Mouse (Mus musculus) MEL (cell line): ENCODE data around the gene Rabep1.
A peak's percentile ranks its signal among the peaks of the same experiment; 100 is the strongest.

Experiments used
- CTCF ChIP-seq, 3 experiments: IDR thresholded peaks in 2 of 3; conservative IDR thresholded peaks in 1 of 3; 2 replicates each; pipeline ENCODE4 v1.5.1; 2011 to 2012; ENCODE audit warnings: low read length in 3 of 3, low read depth in 2 of 3, mild to moderate bottlenecking in 2 of 3, improper control_type of control experiment in 1 of 3, inconsistent platforms in 1 of 3, mixed read lengths in 1 of 3, moderate library complexity in 1 of 3; ENCODE audit not compliant: control insufficient read depth in 1 of 3, insufficient read depth in 1 of 3, poor library complexity in 1 of 3, severe bottlenecking in 1 of 3
- EP300 ChIP-seq, 2 experiments: IDR thresholded peaks; 2 replicates each; pipeline ENCODE4 v1.6.1; 2011; ENCODE audit warnings: improper control_type of control experiment in 2 of 2, low read length in 2 of 2, low read depth in 1 of 2, mild to moderate bottlenecking in 1 of 2
- ETS1 ChIP-seq: IDR thresholded peaks from 2 replicates; pipeline ENCODE4 v1.6.1; 2012; ENCODE audit warnings: low read depth, mild to moderate bottlenecking, inconsistent platforms, low read length, improper control_type of control experiment, moderate library complexity
- GATA1 ChIP-seq: IDR thresholded peaks from 2 replicates; pipeline ENCODE4 v1.6.1; 2011; ENCODE audit warnings: low read depth, low read length, improper control_type of control experiment
- MYC ChIP-seq: IDR thresholded peaks from 2 replicates; pipeline ENCODE4 v1.6.1; 2011; ENCODE audit warnings: low read depth, mild to moderate bottlenecking, low read length, improper control_type of control experiment, moderate library complexity
- POLR2A ChIP-seq, 2 experiments: IDR thresholded peaks; 2 replicates each; pipeline ENCODE4 v1.6.1; 2011 to 2012; ENCODE audit warnings: low read length in 2 of 2, mild to moderate bottlenecking in 2 of 2, control low read depth in 1 of 2, improper control_type of control experiment in 1 of 2, low read depth in 1 of 2, moderate library complexity in 1 of 2; ENCODE audit not compliant: control insufficient read depth in 1 of 2, insufficient read depth in 1 of 2, poor library complexity in 1 of 2
- SMC3 ChIP-seq: IDR thresholded peaks from 2 replicates; pipeline ENCODE4 v1.6.1; 2011; ENCODE audit warnings: low read depth, low read length, improper control_type of control experiment
- USF2 ChIP-seq, 2 experiments: IDR thresholded peaks; 2 replicates each; pipeline ENCODE4 v1.6.1; 2011 to 2012; ENCODE audit warnings: improper control_type of control experiment in 2 of 2, low read length in 2 of 2, borderline replicate concordance in 1 of 2, inconsistent platforms in 1 of 2, low read depth in 1 of 2, mild to moderate bottlenecking in 1 of 2; ENCODE audit not compliant: insufficient read depth in 1 of 2
- ZC3H11A ChIP-seq: IDR thresholded peaks from 2 replicates; pipeline ENCODE4 v1.6.1; 2012; ENCODE audit warnings: low read depth, mild to moderate bottlenecking, inconsistent platforms, low read length, improper control_type of control experiment
- ZMIZ1 ChIP-seq: IDR thresholded peaks from 2 replicates; pipeline ENCODE4 v1.6.1; 2012; ENCODE audit warnings: low read depth, mild to moderate bottlenecking, inconsistent platforms, low read length, improper control_type of control experiment, moderate library complexity

GRCm38 (mm10) chr11:70973947-70974346, 129.4 kb downstream of the Rabep1 start:
- TF ChIP-seq EP300 (IDR thresholded peaks at IDR 0.05; ENCODE audit: low read depth in 1 of 2, low read length in 2 of 2) = 0 out of 4 replicates have a peak, but pooled peaks of 1 of the 2 experiments have one; percentile 5
- TF ChIP-seq USF2 (IDR thresholded peaks at IDR 0.05; ENCODE audit: borderline replicate concordance in 1 of 2, insufficient read depth in 1 of 2, low read depth in 1 of 2, low read length in 2 of 2) = no peak
- 0 out of 2 replicates have a peak, but pooled peaks have one; percentile 5 for TF ChIP-seq ZC3H11A
- no peak for TF ChIP-seq ETS1
- 0 out of 2 replicates have a peak, but pooled peaks have one; percentile 52 for TF ChIP-seq MYC
- TF ChIP-seq ZMIZ1 = no peak
- TF ChIP-seq CTCF (IDR thresholded peaks at IDR 0.05 in 2 of 3, conservative IDR thresholded peaks at IDR 0.05 in 1 of 3; ENCODE audit: control insufficient read depth in 1 of 3, insufficient read depth in 1 of 3, low read depth in 2 of 3, low read length in 3 of 3, poor library complexity in 1 of 3, severe bottlenecking in 1 of 3) = peak; percentile 29 to 60 (median 57)
- TF ChIP-seq GATA1 = no peak
- no peak for TF ChIP-seq POLR2A (IDR thresholded peaks at IDR 0.05; ENCODE audit: control insufficient read depth in 1 of 2, insufficient read depth in 1 of 2, low read depth in 1 of 2, low read length in 2 of 2, poor library complexity in 1 of 2)
- TF ChIP-seq SMC3 = peak; percentile 64
